Mouse (Mus musculus): ENCODE data around the gene Fnbp1. TPM values are rescaled to one million over a fixed set of nuclear protein-coding genes. Genes with fewer than 3 reads are reported as not detected.

The Fnbp1 gene
- polyA plus RNA-seq, 1 experiment = 148 TPM

DNA sequence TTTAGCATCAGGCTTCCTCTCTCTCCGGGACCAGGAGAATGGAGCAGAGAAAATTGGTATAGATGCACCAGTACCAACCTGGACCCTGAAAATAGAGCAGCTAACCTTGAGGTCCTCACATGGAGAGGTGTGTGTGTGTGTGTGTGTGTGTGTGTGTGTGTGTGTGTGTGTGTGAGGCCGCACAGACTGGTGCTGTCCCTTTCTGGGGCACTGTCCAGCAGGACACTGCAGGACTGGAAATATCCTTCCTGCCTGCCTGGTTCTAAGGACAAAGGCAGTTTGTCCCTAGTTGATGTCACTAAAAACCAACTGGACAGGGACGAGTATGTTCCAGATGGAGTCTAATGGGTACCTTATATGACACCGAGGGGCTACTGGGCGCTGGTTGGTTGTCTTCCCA lies 117.9 kb downstream of the Fnbp1 start:
- no peak for DNase-seq
- 92% methylated on average over 5 of the region's 5 CpGs for WGBS
- H3K27ac ChIP-seq (ENCODE audit: control insufficient read depth, insufficient read depth, low read length) = no peak overlapping the region
- TF ChIP-seq CTCF (IDR thresholded peaks at IDR 0.05; ENCODE audit: borderline replicate concordance, control insufficient read depth, extremely low read depth, insufficient read depth, low read length, poor library complexity) = no peak
- TF ChIP-seq POLR2A (IDR thresholded peaks at IDR 0.05; ENCODE audit: control insufficient read depth, extremely low read depth, insufficient read depth, low read length, poor library complexity) = no peak
- peaks cover 4% of the 10 kb centered on the region for H3K36me3 ChIP-seq (ENCODE audit: control insufficient read depth, insufficient read depth, low read length)
- no peaks in the 10 kb centered on the region for H3K4me1 ChIP-seq (replicated peaks; ENCODE audit: control insufficient read depth, insufficient read depth, low read length)
- no peak overlapping the region for H3K4me3 ChIP-seq (ENCODE audit: control insufficient read depth, insufficient read depth, low read length)
- no peaks in the 10 kb centered on the region for H3K27me3 ChIP-seq (ENCODE audit: control insufficient read depth, insufficient read depth, low read length)

DNA sequence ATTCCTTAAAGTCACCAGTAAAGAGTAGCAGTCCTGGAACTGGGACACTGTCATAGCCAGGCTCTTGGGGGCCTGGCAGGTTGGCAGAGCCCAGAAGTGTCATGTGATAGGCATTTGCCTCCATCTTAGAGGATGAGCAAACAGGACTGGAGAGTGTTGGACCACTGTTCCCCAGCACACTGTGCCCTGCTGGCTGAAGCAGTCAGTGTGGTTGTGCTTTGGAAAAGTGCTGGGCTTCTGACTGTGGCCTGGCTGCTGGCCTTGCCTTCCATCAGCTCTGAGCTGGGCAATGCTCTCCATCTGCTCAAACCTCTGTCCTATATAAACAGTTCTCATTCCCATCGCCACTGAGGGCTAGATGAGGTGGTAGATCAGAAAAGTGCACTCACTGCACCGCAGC lies 121.6 kb downstream of the Fnbp1 start:
- no peaks in the 10 kb centered on the region for H3K27me3 ChIP-seq (ENCODE audit: control insufficient read depth, insufficient read depth, low read length)
- TF ChIP-seq POLR2A (IDR thresholded peaks at IDR 0.05; ENCODE audit: control insufficient read depth, extremely low read depth, insufficient read depth, low read length, poor library complexity) (no peak), CTCF (IDR thresholded peaks at IDR 0.05; ENCODE audit: borderline replicate concordance, control insufficient read depth, extremely low read depth, insufficient read depth, low read length, poor library complexity) (no peak)
- WGBS = 94% methylated on average over 2 of the region's 2 CpGs
- H3K4me3 ChIP-seq (ENCODE audit: control insufficient read depth, insufficient read depth, low read length) = no peak overlapping the region
- H3K4me1 ChIP-seq (replicated peaks; ENCODE audit: control insufficient read depth, insufficient read depth, low read length) = no peaks in the 10 kb centered on the region
- no peak overlapping the region for H3K27ac ChIP-seq (ENCODE audit: control insufficient read depth, insufficient read depth, low read length)
- DNase-seq = no peak
- no peaks in the 10 kb centered on the region for H3K36me3 ChIP-seq (ENCODE audit: control insufficient read depth, insufficient read depth, low read length)

DNA sequence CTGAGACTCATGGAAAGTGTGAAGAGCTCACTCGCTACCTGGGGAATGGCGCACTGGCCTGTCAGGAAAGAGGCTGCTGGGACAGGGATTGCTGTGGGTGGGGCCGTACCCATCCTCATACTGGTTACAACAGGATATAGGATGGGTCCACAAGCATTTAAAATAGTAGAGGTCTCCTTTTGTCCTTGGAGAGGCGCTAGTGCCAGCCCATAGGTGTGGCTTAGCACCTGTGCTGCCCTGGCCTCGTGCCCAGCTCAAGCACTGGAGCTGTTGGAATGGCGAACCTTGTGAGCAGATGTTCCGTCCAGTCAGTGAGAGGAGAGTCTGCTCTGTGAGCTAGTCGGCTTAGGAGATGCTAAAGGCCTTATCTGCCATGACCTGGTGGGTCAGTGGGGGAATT lies 122.8 kb downstream of the Fnbp1 start:
- no peaks in the 10 kb centered on the region for H3K36me3 ChIP-seq (ENCODE audit: control insufficient read depth, insufficient read depth, low read length)
- 90% methylated on average over 8 of the region's 8 CpGs for WGBS
- H3K27ac ChIP-seq (ENCODE audit: control insufficient read depth, insufficient read depth, low read length) = no peak overlapping the region

DNA sequence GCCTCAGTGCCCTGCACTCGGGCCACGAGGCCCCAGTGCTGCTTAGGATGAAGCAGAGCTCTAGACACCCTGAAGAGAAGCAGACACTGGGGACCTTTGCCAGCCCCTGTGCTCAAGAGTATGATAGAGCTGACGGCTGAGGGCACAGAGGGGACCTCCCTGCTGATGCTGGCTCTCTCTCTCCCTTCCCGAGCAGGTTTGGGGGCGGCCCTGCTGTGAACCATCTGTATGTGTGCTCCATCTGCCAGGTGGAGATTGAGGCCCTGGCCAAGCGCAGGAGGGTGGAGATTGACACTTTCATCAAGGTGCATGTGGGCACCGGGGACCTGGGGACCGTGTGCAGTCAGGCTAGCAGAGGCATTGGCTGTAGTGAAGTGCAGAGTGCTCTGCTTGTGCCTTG lies 123.3 kb downstream of the Fnbp1 start:
- Histone ChIP-seq H3K27me3 (ENCODE audit: control insufficient read depth, insufficient read depth, low read length) (no peaks in the 10 kb centered on the region), H3K36me3 (ENCODE audit: control insufficient read depth, insufficient read depth, low read length) (no peaks in the 10 kb centered on the region), H3K27ac (ENCODE audit: control insufficient read depth, insufficient read depth, low read length) (no peak overlapping the region), H3K4me1 (replicated peaks; ENCODE audit: control insufficient read depth, insufficient read depth, low read length) (no peaks in the 10 kb centered on the region), H3K4me3 (ENCODE audit: control insufficient read depth, insufficient read depth, low read length) (no peak overlapping the region)
- DNase-seq = no peak
- TF ChIP-seq POLR2A (IDR thresholded peaks at IDR 0.05; ENCODE audit: control insufficient read depth, extremely low read depth, insufficient read depth, low read length, poor library complexity) = no peak
- TF ChIP-seq CTCF (IDR thresholded peaks at IDR 0.05; ENCODE audit: borderline replicate concordance, control insufficient read depth, extremely low read depth, insufficient read depth, low read length, poor library complexity) = no peak
- 94% methylated on average over 8 of the region's 8 CpGs for WGBS

More for the DNA sequence above, 122.8 kb downstream of the Fnbp1 start:
- no peak overlapping the region for H3K4me3 ChIP-seq (ENCODE audit: control insufficient read depth, insufficient read depth, low read length)
- no peak for DNase-seq
- no peaks in the 10 kb centered on the region for H3K4me1 ChIP-seq (replicated peaks; ENCODE audit: control insufficient read depth, insufficient read depth, low read length)
- TF ChIP-seq POLR2A (IDR thresholded peaks at IDR 0.05; ENCODE audit: control insufficient read depth, extremely low read depth, insufficient read depth, low read length, poor library complexity) = no peak
- no peaks in the 10 kb centered on the region for H3K27me3 ChIP-seq (ENCODE audit: control insufficient read depth, insufficient read depth, low read length)

DNA sequence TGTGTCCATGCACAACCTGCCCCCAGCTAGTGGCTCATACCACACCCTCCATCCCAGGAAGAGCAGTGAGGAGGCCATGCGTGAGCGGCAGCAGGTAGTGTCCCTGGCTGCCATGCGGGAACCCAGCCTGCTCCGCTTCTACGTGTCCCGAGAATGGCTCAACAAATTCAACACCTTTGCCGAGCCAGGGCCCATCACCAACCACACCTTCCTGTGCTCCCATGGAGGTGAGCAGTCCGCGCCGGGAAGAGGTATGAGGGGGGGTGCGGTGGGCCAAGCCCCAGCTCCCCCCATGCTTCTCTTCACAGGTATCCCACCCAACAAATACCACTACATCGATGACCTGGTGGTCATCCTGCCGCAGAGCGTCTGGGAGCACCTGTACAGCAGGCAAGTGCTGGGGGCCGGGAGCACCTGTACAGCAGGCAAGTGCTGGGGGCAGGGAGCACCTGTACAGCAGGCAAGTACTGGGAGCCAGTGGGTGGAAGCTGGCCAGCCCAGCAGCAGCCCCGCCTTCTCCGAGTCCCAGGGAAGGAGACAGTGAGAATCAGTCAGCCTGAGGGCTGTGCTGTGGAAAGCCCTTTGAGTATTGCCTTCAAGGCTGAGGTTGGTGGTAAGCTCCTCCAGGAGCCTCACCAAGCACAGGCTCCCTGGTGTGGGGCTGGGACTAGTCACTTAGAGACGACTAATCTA lies 124.0 kb downstream of the Fnbp1 start:
- DNase-seq = no peak
- H3K4me3 ChIP-seq (ENCODE audit: control insufficient read depth, insufficient read depth, low read length) = no peak overlapping the region
- H3K4me1 ChIP-seq (replicated peaks; ENCODE audit: control insufficient read depth, insufficient read depth, low read length) = no peaks in the 10 kb centered on the region
- H3K27ac ChIP-seq (ENCODE audit: control insufficient read depth, insufficient read depth, low read length) = no peak overlapping the region
- H3K27me3 ChIP-seq (ENCODE audit: control insufficient read depth, insufficient read depth, low read length) = no peaks in the 10 kb centered on the region
- no peak for TF ChIP-seq POLR2A (IDR thresholded peaks at IDR 0.05; ENCODE audit: control insufficient read depth, extremely low read depth, insufficient read depth, low read length, poor library complexity)
- TF ChIP-seq CTCF (IDR thresholded peaks at IDR 0.05; ENCODE audit: borderline replicate concordance, control insufficient read depth, extremely low read depth, insufficient read depth, low read length, poor library complexity) = no peak
- 98% methylated on average over 18 of the region's 18 CpGs for WGBS
- H3K36me3 ChIP-seq (ENCODE audit: control insufficient read depth, insufficient read depth, low read length) = no peaks in the 10 kb centered on the region

DNA sequence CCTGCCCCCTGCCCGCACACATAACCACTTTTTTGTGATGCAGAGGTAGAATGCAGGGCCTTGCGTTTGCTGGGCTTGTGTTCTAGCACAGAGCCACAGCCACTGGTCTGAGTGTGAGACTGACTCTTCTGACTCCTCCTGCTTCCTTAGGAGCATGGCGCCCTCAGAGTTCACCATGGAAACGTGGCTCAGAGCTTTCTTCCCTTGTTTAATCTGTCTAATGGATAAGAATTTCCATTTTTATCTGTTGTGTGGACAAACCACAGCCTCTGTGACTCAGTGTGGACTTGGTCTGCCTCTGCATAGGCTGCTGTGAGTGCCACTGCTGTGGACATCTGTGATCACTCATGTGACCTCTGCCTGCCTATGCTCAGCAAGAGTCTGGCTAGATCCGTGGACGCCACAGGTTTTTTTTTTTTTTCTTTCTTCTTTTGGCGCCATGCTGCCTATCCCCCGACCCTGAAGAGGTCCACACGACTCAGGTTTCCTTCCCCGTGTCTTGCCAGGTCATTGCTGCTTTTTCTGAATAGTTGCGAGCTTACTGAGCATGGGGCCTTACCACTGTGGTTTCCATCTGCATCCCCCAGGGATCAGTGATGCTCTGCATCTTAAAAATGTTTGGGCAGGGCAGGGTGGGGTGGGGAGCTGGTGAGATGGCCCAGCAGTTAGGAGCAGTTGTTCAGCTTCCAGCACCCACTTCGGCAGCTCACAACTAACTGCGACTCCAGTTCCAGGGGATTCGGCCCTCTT lies 128.3 kb downstream of the Fnbp1 start:
- no peak for TF ChIP-seq CTCF (IDR thresholded peaks at IDR 0.05; ENCODE audit: borderline replicate concordance, control insufficient read depth, extremely low read depth, insufficient read depth, low read length, poor library complexity)
- no peak for TF ChIP-seq POLR2A (IDR thresholded peaks at IDR 0.05; ENCODE audit: control insufficient read depth, extremely low read depth, insufficient read depth, low read length, poor library complexity)
- Histone ChIP-seq H3K27ac (ENCODE audit: control insufficient read depth, insufficient read depth, low read length) (no peak overlapping the region), H3K27me3 (ENCODE audit: control insufficient read depth, insufficient read depth, low read length) (no peaks in the 10 kb centered on the region), H3K4me3 (ENCODE audit: control insufficient read depth, insufficient read depth, low read length) (no peak overlapping the region), H3K36me3 (ENCODE audit: control insufficient read depth, insufficient read depth, low read length) (no peaks in the 10 kb centered on the region), H3K4me1 (replicated peaks; ENCODE audit: control insufficient read depth, insufficient read depth, low read length) (no peaks in the 10 kb centered on the region)
- DNase-seq = no peak
- 91% methylated on average over 14 of the region's 14 CpGs for WGBS
